Mouse (Mus musculus) embryonic stem cell, embryonic (primary cell): ENCODE data around the gene Tnnc2.

ENCODE experiments used
- CTCF ChIA-PET, 4 experiments: fragments of 300-600 bp in 2 of 4; fragments of 350-600 bp in 2 of 4; sonication (Branson Sonifier 250); formaldehyde crosslinking; loops; one replicate each; lab custom pipeline; 2022; ENCODE audit warnings: inconsistent platforms in 2 of 4; lab: Charles Lee
- POLR2A ChIA-PET, 4 experiments: fragments of 300-600 bp in 2 of 4; fragments of 350-600 bp in 2 of 4; sonication (Branson Sonifier 250); formaldehyde crosslinking; loops; one replicate each; lab custom pipeline; 2022; ENCODE audit warnings: antibody characterized with exemption in 4 of 4, inconsistent platforms in 1 of 4; lab: Charles Lee

The Tnnc2 gene

DNA sequence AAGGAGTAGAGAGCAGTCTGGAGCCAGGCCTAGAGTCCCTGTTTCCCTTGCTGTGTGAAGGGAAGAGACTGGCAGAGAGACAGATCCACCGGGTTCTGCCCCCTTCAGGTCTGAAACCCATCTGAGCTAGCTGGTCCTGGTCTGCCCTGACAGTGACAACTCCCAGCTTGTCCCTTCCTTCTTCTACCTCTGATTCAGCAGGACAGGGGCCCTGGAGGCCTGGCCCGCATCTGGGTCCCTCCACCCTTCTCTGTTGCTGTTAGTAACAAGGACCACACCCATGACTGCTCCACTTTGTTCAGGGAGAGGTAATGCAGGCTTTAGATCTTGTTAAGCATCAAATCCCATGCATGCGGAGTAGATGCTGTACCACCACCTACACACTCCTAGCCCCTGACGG is 8.6 kb upstream of the Tnnc2 start:
- POLR2A ChIA-PET: interaction anchor here in 3 of 4 experiments (0.6 to 24.1 kb wide), 17 partner anchors 10 to 103 kb away, joined by 3 to 694 read pairs (median 7); partner anchors contain the start of genes Acot8 (in 3 of the 3), Zswim3 (in 3 of the 3), Ube2c (in 2 of the 3) and Zswim1 (in 2 of the 3)
- CTCF ChIA-PET: interaction anchor here in 3 of 4 experiments (0.7 to 1.3 kb wide), 4 partner anchors 8 to 79 kb away, joined by 3 to 4 read pairs (median 3); partner anchors contain the start of gene Tnnc2 (in 1 of the 3)

DNA sequence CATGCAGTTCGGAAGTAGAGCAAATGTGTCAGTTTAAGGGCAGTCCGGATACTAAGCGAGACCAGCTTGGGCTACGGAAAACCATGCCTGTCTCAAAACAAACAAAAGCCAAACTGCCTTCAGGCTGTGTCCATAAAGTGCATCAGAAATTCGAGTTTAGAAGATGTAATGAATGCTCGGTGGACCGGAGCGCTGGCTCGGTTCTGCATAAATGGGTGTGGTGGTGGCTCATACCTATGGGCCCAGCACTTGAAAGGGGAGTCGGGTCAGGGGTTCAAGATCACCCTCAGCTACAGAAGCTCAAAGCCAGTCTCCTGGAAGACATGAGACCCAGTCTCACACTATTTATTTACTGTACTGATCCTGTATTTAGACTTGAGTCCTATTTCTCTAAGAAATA is 8.0 kb upstream of the Tnnc2 start:
- POLR2A ChIA-PET: interaction anchor here in 3 of 4 experiments (0.6 to 24.1 kb wide), 20 partner anchors 9 to 1580 kb away, joined by 3 to 694 read pairs (median 6); partner anchors contain the start of genes Acot8 (in 3 of the 3), Zswim3 (in 3 of the 3), Ube2c (in 2 of the 3) and Zswim1 (in 2 of the 3)
- CTCF ChIA-PET: interaction anchor here in 1 of 4 experiments (0.9 kb wide), 1 partner anchor 11 kb away, joined by 3 read pairs; no protein-coding TSS in a partner anchor

DNA sequence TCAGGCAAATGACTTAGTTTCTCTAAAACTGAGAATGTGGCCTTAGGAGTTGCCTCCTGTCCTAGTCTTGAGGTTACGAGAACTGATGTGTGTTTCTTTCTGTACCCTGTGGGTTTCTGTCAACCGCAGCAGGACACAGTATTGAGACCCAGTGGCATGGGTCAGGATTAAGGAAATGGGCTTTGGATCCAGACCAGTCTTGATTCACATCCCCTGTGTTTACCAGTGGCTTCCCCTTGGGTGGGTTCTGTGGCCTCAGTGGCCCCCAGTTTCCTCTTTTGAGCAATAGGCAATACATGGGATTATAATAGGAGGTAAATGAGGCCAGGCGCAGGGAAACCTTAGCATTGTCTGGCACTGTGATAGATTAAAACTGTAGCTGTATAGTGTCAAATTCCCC is 7.3 kb upstream of the Tnnc2 start:
- CTCF ChIA-PET: interaction anchor here in 3 of 4 experiments (0.9 to 5.3 kb wide), 5 partner anchors 7 to 18 kb away, joined by 3 to 91 read pairs (median 3); partner anchors contain the start of genes Acot8 (in 1 of the 3) and Zswim3 (in 1 of the 3)
- POLR2A ChIA-PET: interaction anchor here in 2 of 4 experiments (0.6 to 24.1 kb wide), 25 partner anchors 6 to 230 kb away, joined by 3 to 694 read pairs (median 10); partner anchors contain the start of genes Acot8 (in 2 of the 2), Ube2c (in 2 of the 2), Zswim1 (in 2 of the 2) and Zswim3 (in 2 of the 2)

DNA sequence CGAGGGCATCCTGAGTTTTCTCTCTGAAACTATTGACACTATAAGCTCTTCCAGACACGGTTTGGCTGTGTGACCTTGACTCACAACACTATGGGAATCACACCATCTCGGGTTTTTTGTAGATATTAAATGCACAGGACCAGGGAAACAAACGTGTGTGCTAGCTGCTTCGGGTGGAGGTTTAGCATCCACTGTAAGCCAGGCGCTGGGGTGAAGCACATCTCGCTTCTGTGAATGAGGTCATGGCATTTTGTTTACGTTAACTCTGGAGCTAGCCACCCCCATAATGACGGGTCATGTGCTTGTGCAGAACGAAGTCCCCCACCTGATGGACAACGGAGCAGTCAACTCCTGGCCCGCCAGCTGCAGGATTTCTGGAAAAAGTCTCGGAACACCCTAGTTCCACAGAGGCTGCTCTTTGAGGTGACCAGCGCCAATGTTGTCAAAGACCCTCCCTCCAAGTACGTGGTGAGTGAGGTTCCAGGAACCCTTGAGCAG is 6.7 kb upstream of the Tnnc2 start:
- CTCF ChIA-PET: interaction anchor here (0.6 to 5.3 kb wide), 14 partner anchors 7 to 81 kb away, joined by 3 to 91 read pairs (median 5); partner anchors contain the start of genes Acot8 (in 1 of the 4), Ube2c (in 1 of the 4) and Zswim3 (in 1 of the 4)
- POLR2A ChIA-PET: interaction anchor here (0.7 to 23.4 kb wide), 36 partner anchors 7 to 343 kb away, joined by 3 to 366 read pairs (median 6); partner anchors contain the start of genes Acot8 (in 2 of the 4), Sdc4 (in 2 of the 4), Ube2c (in 2 of the 4) and Zswim1 (in 2 of the 4)

DNA sequence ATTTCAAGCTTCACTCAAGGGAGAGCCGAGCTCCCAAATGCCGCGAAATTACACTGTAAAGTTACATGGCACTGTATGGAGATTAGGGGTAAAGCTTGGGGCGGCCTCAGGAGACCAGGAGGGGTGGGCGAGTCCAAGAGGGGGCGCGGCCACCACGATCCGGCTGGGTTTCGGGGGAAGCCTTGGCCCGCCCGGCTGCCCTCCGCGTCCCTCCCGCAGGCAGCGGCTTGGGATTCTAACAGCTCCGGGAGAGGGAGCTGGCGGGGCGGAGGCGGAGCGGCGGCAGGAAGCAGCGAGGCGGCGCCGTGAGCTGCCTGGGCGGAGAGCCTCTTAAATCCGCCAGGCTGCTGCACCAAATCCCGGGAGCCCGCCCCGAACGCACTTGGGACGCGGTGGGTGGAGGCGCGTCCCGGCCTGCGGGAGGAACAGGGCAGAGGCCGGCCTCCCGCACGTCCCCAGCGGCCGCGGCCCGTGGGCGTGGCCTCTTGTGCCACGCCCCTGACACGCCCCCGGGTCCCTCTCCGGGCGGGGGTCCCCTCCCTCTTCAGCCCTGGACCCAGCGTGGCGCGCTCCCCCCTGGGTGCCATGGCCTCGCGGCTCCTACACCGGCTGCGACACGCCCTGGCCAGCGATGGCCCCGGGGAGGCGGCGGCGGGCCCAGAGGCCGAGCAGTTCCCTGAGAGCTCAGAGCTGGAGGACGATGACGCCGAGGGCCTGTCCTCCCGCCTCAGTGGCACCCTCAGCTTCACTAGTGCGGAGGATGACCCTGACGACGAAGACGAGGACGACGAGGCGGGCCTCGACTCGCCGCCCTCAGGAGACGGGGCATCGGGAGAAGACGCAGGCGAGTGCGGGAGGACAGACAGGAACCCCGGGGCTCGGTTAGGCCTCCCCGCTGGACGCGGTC is 6.0 kb upstream of the Tnnc2 start, which contains the start of gene Snx21:
TSS of gene Snx21 (plus strand) at position 343 of the 907 bp plus-strand sequence.
- CTCF ChIA-PET: interaction anchor here (0.6 to 5.3 kb wide), 27 partner anchors 8 to 587 kb away, joined by 3 to 91 read pairs (median 4); partner anchors contain the start of genes Acot8 (in 1 of the 4), Ctsa (in 1 of the 4), Neurl2 (in 1 of the 4) and Ube2c (in 1 of the 4)
- POLR2A ChIA-PET: interaction anchor here (0.7 to 23.4 kb wide), 48 partner anchors 8 to 342 kb away, joined by 3 to 366 read pairs (median 4); partner anchors contain the start of genes Acot8 (in 3 of the 4), Ube2c (in 3 of the 4), Zswim3 (in 3 of the 4) and Ctsa (in 2 of the 4)

DNA sequence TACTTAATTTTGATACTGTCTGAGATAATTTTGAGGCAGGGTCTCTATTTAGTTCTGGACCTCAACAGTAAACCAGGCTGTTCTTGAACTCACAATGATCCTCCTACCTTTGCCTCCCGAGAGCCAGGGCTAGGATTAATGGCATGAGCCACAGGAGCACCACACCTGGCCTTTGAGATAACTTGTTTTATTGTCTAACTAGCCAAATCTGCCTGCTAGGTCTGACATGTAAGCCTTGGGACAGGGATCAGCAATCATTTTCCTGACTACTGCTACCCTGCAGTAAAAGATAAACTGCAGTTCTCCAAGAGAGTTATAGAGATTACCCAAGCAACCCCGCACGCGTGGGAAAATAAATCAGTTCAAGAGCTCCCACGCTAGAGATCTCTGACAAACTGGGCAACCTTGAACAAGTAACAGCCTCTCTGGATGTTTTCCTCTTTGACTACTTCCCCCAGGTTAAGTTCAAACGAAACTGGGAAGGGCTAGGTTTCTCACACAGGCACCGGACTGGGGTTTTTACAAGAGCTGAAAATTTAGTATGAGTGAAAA is 5.2 kb upstream of the Tnnc2 start:
- ChIA-PET CTCF (interaction anchor here (0.6 to 5.3 kb wide), 53 partner anchors 8 to 395 kb away, joined by 3 to 91 read pairs (median 4); partner anchors contain the start of genes Acot8 (in 2 of the 4), Ube2c (in 2 of the 4), Zswim3 (in 2 of the 4) and Ctsa (in 1 of the 4)), POLR2A (interaction anchor here (0.6 to 23.4 kb wide), 41 partner anchors 8 to 115 kb away, joined by 3 to 366 read pairs (median 6); partner anchors contain the start of genes Acot8 (in 3 of the 4), Ube2c (in 3 of the 4), Zswim3 (in 3 of the 4) and Ctsa (in 2 of the 4))

DNA sequence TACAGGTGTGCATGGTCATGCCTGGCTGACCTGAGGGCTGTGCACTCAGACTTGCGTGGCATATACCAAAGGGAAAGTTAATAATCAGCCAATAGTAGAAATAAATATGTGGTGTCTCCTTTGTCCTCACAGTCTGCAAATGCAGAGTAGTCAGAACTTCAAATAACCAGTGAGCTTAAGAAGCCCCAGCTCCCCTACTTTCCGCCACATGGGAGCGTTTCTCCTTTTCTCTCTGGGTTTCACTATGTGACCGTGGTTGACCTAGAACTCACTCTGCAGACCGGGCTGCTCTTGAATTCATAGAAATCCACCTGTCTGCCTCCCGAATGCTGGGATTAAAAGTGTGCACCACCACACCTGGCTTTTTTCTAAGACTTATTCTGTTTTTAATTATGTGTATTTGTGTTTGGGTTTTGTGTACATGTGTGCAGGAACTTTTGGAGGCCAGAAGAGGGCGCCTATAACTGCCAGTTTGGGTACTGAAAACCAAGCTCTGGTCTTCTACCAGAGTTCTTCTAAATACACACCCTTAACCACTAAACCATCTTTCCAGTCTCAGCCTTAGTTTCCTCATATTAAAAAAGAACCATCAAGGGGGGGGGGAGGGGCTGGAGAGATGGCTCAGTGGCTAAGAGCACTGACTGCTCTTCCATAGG is 4.3 kb upstream of the Tnnc2 start:
- POLR2A ChIA-PET: interaction anchor here (0.6 to 23.4 kb wide), 25 partner anchors 9 to 394 kb away, joined by 3 to 366 read pairs (median 6); partner anchors contain the start of genes Ube2c (in 3 of the 4), Acot8 (in 2 of the 4), Zswim1 (in 2 of the 4) and Zswim3 (in 2 of the 4)
- CTCF ChIA-PET: interaction anchor here (0.5 to 5.3 kb wide), 51 partner anchors 10 to 1533 kb away, joined by 3 to 91 read pairs (median 4); partner anchors contain the start of genes Acot8 (in 2 of the 4), Ube2c (in 2 of the 4), Zswim3 (in 2 of the 4) and Ctsa (in 1 of the 4)

DNA sequence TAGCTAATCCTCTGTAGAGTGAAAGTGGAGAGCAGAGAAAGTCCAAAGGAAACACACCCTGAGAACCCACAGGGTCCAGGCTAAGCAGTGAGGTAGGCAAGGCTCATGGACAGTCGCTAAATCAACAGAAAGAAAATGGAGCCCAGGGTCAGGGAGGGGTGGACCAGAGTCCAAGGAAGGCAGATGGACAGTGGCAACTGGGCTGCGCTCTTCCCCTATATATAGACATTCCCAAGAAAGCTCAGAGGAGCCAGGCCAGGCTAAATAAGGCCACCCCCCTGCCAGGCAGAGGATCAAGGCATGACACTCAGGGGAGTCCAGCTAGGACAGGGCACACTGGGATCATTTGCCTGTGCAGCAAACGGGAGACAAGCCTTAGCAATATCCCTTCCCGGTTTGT is 2.1 kb upstream of the Tnnc2 start:
- ChIA-PET CTCF (interaction anchor here in 3 of 4 experiments (1.0 to 5.3 kb wide), 5 partner anchors 10 to 12 kb away, joined by 3 to 42 read pairs (median 4); no protein-coding TSS in a partner anchor), POLR2A (interaction anchor here in 2 of 4 experiments (1.0 to 23.4 kb wide), 7 partner anchors 9 to 338 kb away, joined by 3 to 366 read pairs (median 5); partner anchors contain the start of genes Acot8 (in 1 of the 2), Sdc4 (in 1 of the 2), Ube2c (in 1 of the 2) and Zswim1 (in 1 of the 2))

DNA sequence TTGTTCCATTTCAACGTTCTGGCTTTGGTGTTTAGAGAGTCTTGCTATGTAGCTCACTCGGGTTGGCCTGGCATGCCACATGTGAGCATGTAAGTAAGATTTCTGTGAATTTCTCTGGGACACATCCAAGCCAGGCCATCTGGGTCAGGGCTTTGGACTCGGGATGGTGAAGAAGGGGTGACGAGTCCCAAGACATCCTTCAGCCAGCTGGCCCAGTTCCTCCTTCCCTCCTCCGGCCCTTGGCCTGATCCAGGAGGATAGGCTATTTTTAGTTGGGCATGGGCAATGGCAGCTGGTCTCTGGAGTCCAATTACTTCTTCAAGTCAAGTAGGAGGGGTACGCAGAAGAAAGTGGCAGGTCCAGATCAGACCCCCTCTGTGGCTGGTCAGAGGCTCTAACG is 958 bp downstream of the Tnnc2 start:
- ChIA-PET POLR2A (interaction anchor here in 2 of 4 experiments (1.5 to 23.4 kb wide), 3 partner anchors 13 to 26 kb away, joined by 3 to 366 read pairs (median 5); partner anchors contain the start of genes Acot8 (in 1 of the 2), Ube2c (in 1 of the 2) and Zswim3 (in 1 of the 2)), CTCF (interaction anchor here in 2 of 4 experiments (1.1 to 2.2 kb wide), 2 partner anchors 15 kb away, joined by 3 to 6 read pairs; no protein-coding TSS in a partner anchor)

DNA sequence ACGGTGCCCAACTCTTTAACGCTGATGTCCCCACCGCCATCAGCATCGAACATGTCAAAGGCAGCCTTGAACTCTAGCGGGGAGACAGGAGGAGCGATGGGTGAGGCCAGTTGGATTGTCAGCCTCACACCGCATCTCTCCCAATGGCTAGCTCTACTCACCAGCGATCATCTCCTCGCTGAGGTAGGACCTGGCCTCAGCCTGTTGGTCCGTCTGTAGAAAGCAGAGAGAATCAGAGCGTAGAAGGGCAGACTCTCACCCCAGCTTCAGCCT is 1.8 kb downstream of the Tnnc2 start:
- POLR2A ChIA-PET: interaction anchor here in 3 of 4 experiments (0.6 to 23.4 kb wide), 10 partner anchors 8 to 63 kb away, joined by 3 to 366 read pairs (median 6); partner anchors contain the start of genes Acot8 (in 2 of the 3), Zswim3 (in 2 of the 3), Snx21 (in 1 of the 3) and Ube2c (in 1 of the 3)
- CTCF ChIA-PET: interaction anchor here (1.1 to 2.2 kb wide), 6 partner anchors 15 to 21 kb away, joined by 3 to 14 read pairs (median 6); no protein-coding TSS in a partner anchor

DNA sequence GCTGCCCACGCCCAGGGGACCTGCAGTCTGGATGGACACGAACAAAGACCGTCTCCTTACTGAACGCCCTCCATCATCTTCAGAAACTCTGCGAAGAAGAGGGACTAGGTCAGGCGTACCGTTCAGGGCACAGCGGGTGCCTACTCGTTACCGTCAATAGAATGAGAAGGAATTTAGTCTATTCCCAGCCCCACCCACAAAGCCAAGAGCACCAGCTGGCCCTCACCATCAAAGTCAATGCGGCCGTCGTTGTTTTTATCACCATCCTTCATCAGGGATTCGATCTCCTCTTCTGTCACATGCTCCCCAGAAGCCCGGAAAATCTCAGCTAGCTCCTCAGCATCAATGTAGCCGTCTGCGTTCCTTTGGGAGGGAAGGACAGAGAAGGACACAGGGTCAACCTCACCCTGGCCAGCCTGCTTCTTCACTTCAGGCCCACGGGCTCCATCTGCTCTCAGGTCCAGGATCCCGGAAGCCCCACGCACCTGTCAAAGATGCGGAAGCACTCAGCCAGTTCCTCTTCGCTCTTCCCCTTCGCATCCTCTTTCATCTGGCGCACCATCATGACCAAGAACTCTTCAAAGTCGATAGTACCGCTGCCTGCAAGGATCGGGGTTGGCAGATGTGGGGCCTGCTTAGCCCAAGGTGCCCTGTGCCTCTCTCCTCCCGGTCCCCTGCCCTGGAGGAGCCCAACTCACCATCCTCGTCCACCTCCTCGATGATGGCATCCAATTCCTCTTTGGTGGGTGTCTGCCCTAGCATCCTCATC is 2.3 kb downstream of the Tnnc2 start:
- CTCF ChIA-PET: interaction anchor here (0.5 to 2.2 kb wide), 7 partner anchors 8 to 27 kb away, joined by 3 to 14 read pairs (median 6); partner anchors contain the start of gene Snx21 (in 1 of the 4)

DNA sequence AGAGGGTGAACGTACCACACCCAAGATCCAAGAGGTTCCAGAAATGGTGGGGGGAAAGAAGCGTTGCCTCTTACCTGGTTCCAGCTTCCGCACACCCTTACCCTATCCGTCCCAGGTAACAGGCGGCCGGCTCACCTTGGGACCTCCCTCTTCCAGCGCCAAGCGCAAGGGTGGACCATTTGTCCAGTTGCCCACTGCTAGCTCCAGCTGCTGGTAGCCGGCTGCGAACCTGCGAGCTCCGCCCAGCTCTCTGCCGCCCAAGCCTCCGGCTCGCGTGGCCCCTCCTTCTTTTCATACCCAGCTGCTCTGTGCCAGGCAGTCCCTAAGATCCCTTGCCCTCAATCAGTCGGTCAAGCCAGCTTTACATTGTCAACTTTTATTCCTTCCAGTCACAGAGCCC is 3.0 kb downstream of the Tnnc2 start:
- CTCF ChIA-PET: interaction anchor here (0.5 to 2.2 kb wide), 7 partner anchors 9 to 27 kb away, joined by 3 to 14 read pairs (median 6); partner anchors contain the start of gene Snx21 (in 1 of the 4)

More for the DNA sequence above, 2.3 kb downstream of the Tnnc2 start:
- POLR2A ChIA-PET: interaction anchor here (0.6 to 23.4 kb wide), 25 partner anchors 8 to 81 kb away, joined by 3 to 366 read pairs (median 4); partner anchors contain the start of genes Acot8 (in 3 of the 4), Zswim3 (in 3 of the 4), Snx21 (in 2 of the 4) and Ube2c (in 1 of the 4)

DNA sequence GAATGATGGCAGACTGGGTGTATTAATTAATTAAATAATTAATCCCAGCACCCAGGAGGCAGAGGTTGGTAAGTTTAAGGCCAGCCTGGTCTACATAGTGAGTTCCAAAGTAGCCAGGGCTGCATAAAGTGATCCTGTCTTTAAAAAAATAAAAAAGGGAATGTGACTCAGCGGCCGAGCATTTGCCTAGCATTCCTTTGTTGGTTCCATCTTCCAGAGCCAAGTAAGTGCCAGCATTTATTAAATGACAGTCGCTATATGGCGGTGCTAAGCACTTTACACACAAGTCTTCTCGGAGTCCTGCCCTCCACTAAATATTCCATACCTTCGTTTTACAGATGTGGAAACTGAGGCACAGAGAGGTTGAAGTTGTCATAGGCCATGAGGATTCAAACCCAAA is 3.6 kb downstream of the Tnnc2 start:
- POLR2A ChIA-PET: interaction anchor here (0.6 to 23.4 kb wide), 15 partner anchors 9 to 82 kb away, joined by 3 to 366 read pairs (median 5); partner anchors contain the start of genes Acot8 (in 2 of the 4), Snx21 (in 2 of the 4), Zswim3 (in 2 of the 4) and Tnnc2 (in 1 of the 4)
- CTCF ChIA-PET: interaction anchor here in 2 of 4 experiments (1.6 to 1.9 kb wide), 3 partner anchors 10 to 18 kb away, joined by 6 to 14 read pairs (median 9); partner anchors contain the start of gene Snx21 (in 1 of the 2)

More for the DNA sequence above, 3.0 kb downstream of the Tnnc2 start:
- POLR2A ChIA-PET: interaction anchor here (0.6 to 23.4 kb wide), 28 partner anchors 8 to 373 kb away, joined by 3 to 366 read pairs (median 4); partner anchors contain the start of genes Acot8 (in 3 of the 4), Zswim3 (in 3 of the 4), Snx21 (in 2 of the 4) and Ube2c (in 1 of the 4)

DNA sequence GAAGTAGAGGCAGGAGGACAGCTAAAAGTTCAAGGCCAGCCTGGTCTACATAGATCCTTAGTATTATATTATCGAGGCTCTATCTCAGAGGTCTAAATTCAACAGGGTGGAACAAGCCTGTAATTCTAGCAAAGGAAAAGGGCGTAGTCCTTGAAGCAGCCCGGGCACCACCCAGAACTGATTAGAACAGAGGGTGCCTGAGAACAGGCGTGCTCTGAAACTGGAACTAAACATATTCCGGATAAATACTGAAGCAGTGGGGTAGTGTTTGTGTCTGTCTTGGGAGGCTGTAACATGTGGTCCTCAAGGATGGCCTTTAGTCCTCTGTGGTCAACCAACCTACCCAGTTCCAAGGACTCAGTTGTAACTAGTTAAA is 5.8 kb downstream of the Tnnc2 start:
- CTCF ChIA-PET: interaction anchor here in 2 of 4 experiments (1.0 to 1.7 kb wide), 5 partner anchors 10 to 20 kb away, joined by 4 to 8 read pairs (median 6); partner anchors contain the start of gene Snx21 (in 1 of the 2)
- POLR2A ChIA-PET: interaction anchor here in 3 of 4 experiments (0.7 to 19.8 kb wide), 16 partner anchors 10 to 50 kb away, joined by 3 to 366 read pairs (median 13); partner anchors contain the start of genes Snx21 (in 3 of the 3), Acot8 (in 2 of the 3), Zswim1 (in 2 of the 3) and Zswim3 (in 2 of the 3)
